In genomic region chr3:121425861-121426620, GRCm38 (mm10) we compare ENCODE assay signal across 8 mouse cellular contexts. TPM values are rescaled to one million over a fixed set of nuclear protein-coding genes. Genes with fewer than 3 reads are reported as not detected.
DNase-seq lines count a peak whose midpoint lies in the region; ATAC-seq lines count a peak whose summit lies in the region.

TSS of gene Cnn3 (plus strand) at chr3:121426497.

- peak; percentile 94 for DNase-seq in R1 (ENCODE audit: low read depth, low spot score)
- peak; percentile 93 to 94 for DNase-seq in cerebellum, postnatal 14 days
- peak; percentile 61 to 66 for DNase-seq in frontal cortex, postnatal 14 days (ENCODE audit: low spot score in 2 of 2)
- peak; percentile 84 to 91 for DNase-seq in layer of hippocampus, postnatal 10 days (ENCODE audit: low spot score in 2 of 2)
- DNase-seq in lung, postnatal 10 days: peak; percentile 96
- peak; percentile 63 for DNase-seq in retina, adult 2 months (ENCODE audit: low read depth, low spot score)
- DNase-seq in thymus, postnatal 25 days: peak; percentile 86

- 1% methylated on average over 64 of the region's 66 CpGs for WGBS in hindbrain, embryonic 12.5 days

- ATAC-seq in hindbrain, embryonic 12.5 days (ENCODE audit: low FRiP score): peak; percentile 91

- H3K4me2 ChIP-seq in hindbrain, embryonic 12.5 days (replicated peaks): peak within 1 kb of the TSS; percentile 86

- H3K9me3 ChIP-seq in hindbrain, embryonic 12.5 days (replicated peaks): no peaks in the 10 kb centered on the region

- H3K27me3 ChIP-seq in hindbrain, embryonic 12.5 days: no peaks in the 10 kb centered on the region

- H3K9ac ChIP-seq in hindbrain, embryonic 12.5 days: peak within 1 kb of the TSS; percentile 96

- H3K4me3 ChIP-seq in hindbrain, embryonic 12.5 days: peak within 1 kb of the TSS; percentile 89

- H3K4me1 ChIP-seq in hindbrain, embryonic 12.5 days: peaks cover 35% of the 10 kb centered on the region

- H3K36me3 ChIP-seq in hindbrain, embryonic 12.5 days: no peaks in the 10 kb centered on the region

- peak within 1 kb of the TSS; percentile 99 for H3K27ac ChIP-seq in hindbrain, embryonic 12.5 days

RNA-seq across cellular contexts. Expression of gene Cnn3, which starts in this region (rescaled TPM):
- polyA plus RNA-seq in hindbrain, embryonic 12.5 days (2016; fragmentation: Nextera tagmentation; extraction: Ambion mirVana): 891 and 928 TPM in 2 replicates
- total RNA-seq in layer of hippocampus, postnatal 10 days (2021): 100 to 1,000 TPM; 128 to 134 TPM

Comparison
In these comparisons a context has a peak if more than half of its experiments do, and no peak if none do; other contexts are left out.
1. Peak in every context shown above with its lines: DNase-seq, ATAC-seq, H3K4me3 ChIP-seq and H3K27ac ChIP-seq.